Mouse (Mus musculus): ENCODE measurements at regions not wholly inside any gene's neighbourhood (a gene's known extent, or its start where the extent isn't known, plus 50 kb on each side); places are given as distances from the start of the nearest gene placed in this dataset.

DNA sequence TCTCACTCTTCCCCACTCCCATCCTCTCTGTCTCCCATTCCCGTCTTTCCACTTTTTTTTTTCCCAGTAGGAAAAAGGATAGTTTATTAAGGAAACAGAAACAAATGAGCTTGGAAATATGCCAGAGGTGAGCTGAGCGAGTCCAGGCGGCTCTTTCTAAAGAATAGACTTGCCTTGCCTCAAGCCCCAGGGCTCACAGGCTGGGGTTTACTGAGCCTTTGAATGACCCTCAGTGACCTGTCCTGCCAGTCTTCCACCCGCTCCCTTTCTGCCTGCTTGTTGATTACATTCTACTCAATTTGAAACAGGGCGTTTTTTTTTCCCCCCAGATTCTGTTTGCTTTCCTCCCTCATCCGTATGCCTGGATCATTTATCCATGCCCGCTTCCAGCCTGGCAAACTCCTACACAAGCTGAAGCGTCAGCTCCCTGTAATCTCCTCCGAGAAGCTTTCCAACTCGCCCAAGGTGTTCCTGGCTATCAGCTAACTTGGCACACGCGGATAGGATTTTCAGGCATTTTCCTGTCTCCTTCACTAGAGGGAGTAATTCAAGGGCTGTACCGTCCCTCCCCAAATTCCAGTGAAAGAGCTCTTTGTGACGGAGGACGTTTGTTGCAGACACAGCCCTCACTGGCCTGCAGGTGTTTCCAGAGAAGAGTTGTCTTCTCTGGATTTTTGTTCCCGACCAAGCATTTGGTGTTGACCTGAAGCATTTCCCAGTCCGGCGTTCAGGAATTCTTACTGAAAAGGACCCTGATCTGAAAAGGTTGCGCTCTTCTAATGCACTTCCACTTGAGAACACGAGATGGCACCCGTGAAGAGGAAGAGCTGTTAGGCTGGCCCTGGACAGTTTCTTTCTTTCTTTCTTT is 59.9 kb upstream of the Zfand6 start:
- no peaks in the 10 kb centered on the region for H3K79me2 ChIP-seq (ENCODE audit: control insufficient read depth, insufficient read depth, low read length)
- peak; percentile 40; the same call in 1 of the 2 replicates for TF ChIP-seq CTCF (IDR thresholded peaks at IDR 0.05; ENCODE audit: low read depth, low read length)
- TF ChIP-seq POLR2A (IDR thresholded peaks at IDR 0.05; ENCODE audit: extremely low read depth, insufficient read depth, low read length): no peak
- no peaks in the 10 kb centered on the region for H3K4me1 ChIP-seq (ENCODE audit: control insufficient read depth, insufficient read depth, low read length)
- no peaks in the 10 kb centered on the region for H3K27me3 ChIP-seq (ENCODE audit: control insufficient read depth, insufficient read depth, low read length)
- peak; percentile 77 for DNase-seq (ENCODE audit: extremely low read depth, low read depth, low spot score)
- 2% methylated on average over 21 of the region's 21 CpGs for WGBS
- no peak overlapping the region for H3K27ac ChIP-seq (replicated peaks; ENCODE audit: insufficient read depth, low read depth, low read length)
- no peaks in the 10 kb centered on the region for H3K36me3 ChIP-seq (ENCODE audit: control insufficient read depth, insufficient read depth, low read length)
- H3K4me3 ChIP-seq (ENCODE audit: insufficient read depth, low read depth, low read length): peak overlapping the region; percentile 36; the same call in 1 of the 2 replicates
- peak overlapping the region; percentile 50 for H3K9ac ChIP-seq (ENCODE audit: low read depth, low read length)

- WGBS: 12% methylated on average over 1 of the region's 1 CpGs
- Histone ChIP-seq H3K27me3 (ENCODE audit: control insufficient read depth, insufficient read depth, low read length) (no peaks in the 10 kb centered on the region), H3K4me1 (ENCODE audit: control insufficient read depth, insufficient read depth, low read length) (no peaks in the 10 kb centered on the region), H3K79me2 (ENCODE audit: control insufficient read depth, insufficient read depth, low read length) (no peaks in the 10 kb centered on the region), H3K27ac (replicated peaks; ENCODE audit: insufficient read depth, low read depth, low read length) (no peak overlapping the region), H3K36me3 (ENCODE audit: control insufficient read depth, insufficient read depth, low read length) (no peaks in the 10 kb centered on the region), H3K4me3 (ENCODE audit: insufficient read depth, low read depth, low read length) (no peak overlapping the region), H3K9ac (ENCODE audit: low read depth, low read length) (no peak overlapping the region)
- peak; percentile 26 for DNase-seq (ENCODE audit: extremely low read depth, low read depth, low spot score)
- TF ChIP-seq CTCF (IDR thresholded peaks at IDR 0.05; ENCODE audit: low read depth, low read length) (no peak), POLR2A (IDR thresholded peaks at IDR 0.05; ENCODE audit: extremely low read depth, insufficient read depth, low read length) (no peak)
These were observed 58.1 kb upstream of the Zfand6 start for GRCm38 (mm10) chr7:84747847-84748246.

DNA sequence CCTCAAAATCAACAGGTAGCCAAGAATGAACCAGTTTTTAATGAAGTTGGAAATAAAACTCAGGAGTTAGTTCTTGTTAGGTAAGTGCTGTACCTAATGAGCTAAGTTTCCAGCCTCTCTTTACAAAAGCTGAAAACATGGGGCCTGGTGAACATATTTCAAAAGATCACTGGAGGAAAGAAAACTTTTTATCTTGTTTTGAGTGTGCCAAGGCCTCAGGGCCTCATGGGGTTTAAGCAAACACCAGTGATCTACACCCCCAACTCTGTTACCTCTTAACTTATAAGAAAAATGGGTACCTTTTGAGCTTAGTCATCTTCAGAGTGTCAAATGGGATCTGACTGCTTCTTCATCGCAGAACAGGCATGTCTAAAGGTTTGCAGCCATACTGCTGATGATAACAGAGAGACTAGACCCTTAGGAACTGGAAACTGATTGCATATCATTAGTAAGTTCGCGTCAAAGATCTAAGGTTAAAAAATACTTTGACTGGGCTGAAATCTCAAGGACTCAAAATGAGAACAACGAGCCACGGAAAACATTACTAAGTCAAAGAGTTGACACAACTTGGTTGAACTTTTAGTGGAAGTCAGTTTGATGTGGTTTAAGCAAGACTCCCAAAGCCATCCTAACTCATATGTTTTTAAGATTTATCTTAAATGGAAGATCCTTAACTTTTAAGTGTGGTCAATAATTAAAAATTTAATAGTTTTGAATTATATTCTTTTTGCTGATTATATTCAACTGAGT is 54.7 kb upstream of the Zfand6 start:
- Histone ChIP-seq H3K4me1 (ENCODE audit: control insufficient read depth, insufficient read depth, low read length) (no peaks in the 10 kb centered on the region), H3K9ac (ENCODE audit: low read depth, low read length) (no peak overlapping the region), H3K79me2 (ENCODE audit: control insufficient read depth, insufficient read depth, low read length) (no peaks in the 10 kb centered on the region), H3K4me3 (ENCODE audit: insufficient read depth, low read depth, low read length) (no peak overlapping the region), H3K36me3 (ENCODE audit: control insufficient read depth, insufficient read depth, low read length) (no peaks in the 10 kb centered on the region), H3K27ac (replicated peaks; ENCODE audit: insufficient read depth, low read depth, low read length) (no peak overlapping the region), H3K27me3 (ENCODE audit: control insufficient read depth, insufficient read depth, low read length) (no peaks in the 10 kb centered on the region)
- DNase-seq (ENCODE audit: extremely low read depth, low read depth, low spot score): no peak
- no peak for TF ChIP-seq POLR2A (IDR thresholded peaks at IDR 0.05; ENCODE audit: extremely low read depth, insufficient read depth, low read length)
- no peak for TF ChIP-seq CTCF (IDR thresholded peaks at IDR 0.05; ENCODE audit: low read depth, low read length)
- WGBS: 93% methylated on average over 5 of the region's 5 CpGs

- TF ChIP-seq CTCF (IDR thresholded peaks at IDR 0.05; ENCODE audit: low read depth, low read length) (no peak), POLR2A (IDR thresholded peaks at IDR 0.05; ENCODE audit: extremely low read depth, insufficient read depth, low read length) (no peak)
- Histone ChIP-seq H3K36me3 (ENCODE audit: control insufficient read depth, insufficient read depth, low read length) (no peaks in the 10 kb centered on the region), H3K4me1 (ENCODE audit: control insufficient read depth, insufficient read depth, low read length) (no peaks in the 10 kb centered on the region), H3K27me3 (ENCODE audit: control insufficient read depth, insufficient read depth, low read length) (no peaks in the 10 kb centered on the region), H3K9ac (ENCODE audit: low read depth, low read length) (no peak overlapping the region), H3K79me2 (ENCODE audit: control insufficient read depth, insufficient read depth, low read length) (no peaks in the 10 kb centered on the region), H3K27ac (replicated peaks; ENCODE audit: insufficient read depth, low read depth, low read length) (no peak overlapping the region), H3K4me3 (ENCODE audit: insufficient read depth, low read depth, low read length) (no peak overlapping the region)
- WGBS: 3% methylated on average over 2 of the region's 2 CpGs
- DNase-seq (ENCODE audit: extremely low read depth, low read depth, low spot score): peak; percentile 33
These were observed 50.2 kb upstream of the Zfand6 start for GRCm38 (mm10) chr7:84739965-84740390.
